Comparison of ENCODE assay signal across 11 mouse cellular contexts in genomic region chr3:121604081-121604480, GRCm38 (mm10).
A peak's percentile ranks its signal among the peaks of the same experiment; 100 is the strongest.
DNase-seq lines count a peak whose midpoint lies in the region; ATAC-seq and TF ChIP-seq lines count a peak whose summit lies in the region.
"Had no signal": no experiment of that assay in that cellular context is flagged by ENCODE, and none has a peak within 500 bp of the region (broad histone marks: within the 10 kb centered on the region; RNA-seq: fewer than 3 reads in every experiment).

No protein-coding gene starts in this region.

- H3K9me3 ChIP-seq in lung, embryonic 16.5 days (ENCODE audit: control insufficient read depth, low read length), result no peaks in the 10 kb centered on the region
- H3K9me3 ChIP-seq: heart, embryonic 12.5 days; limb, embryonic 12.5 days had no signal

- TF ChIP-seq POLR2A in small intestine, adult 2 months (IDR thresholded peaks at IDR 0.05; ENCODE audit: low read depth, low read length), result no peak

- peak overlapping the region; percentile 73 for H3K27ac ChIP-seq in lung, embryonic 16.5 days (ENCODE audit: low read length)
- H3K27ac ChIP-seq in small intestine, adult 2 months (ENCODE audit: insufficient read depth, low read depth, low read length), result peak overlapping the region; percentile 3; the same call in 1 of the 2 replicates
- H3K27ac ChIP-seq: limb, embryonic 12.5 days had no signal

- H3K27me3 ChIP-seq in lung, embryonic 16.5 days (ENCODE audit: control insufficient read depth, insufficient read depth, low read depth, low read length), result no peaks in the 10 kb centered on the region
- H3K27me3 ChIP-seq in small intestine, adult 2 months (ENCODE audit: control insufficient read depth, insufficient read depth, low read length), result no peaks in the 10 kb centered on the region
- H3K27me3 ChIP-seq: CH12.LX; heart, embryonic 12.5 days; limb, embryonic 12.5 days had no signal

- intact Hi-C loops in heart, postnatal 10 days (cut with DNase I), result no loop called here

- peak; percentile 4; the same call in 1 of the 2 replicates for ATAC-seq in lung, embryonic 16.5 days (ENCODE audit: low read depth)

- H3K4me3 ChIP-seq in lung, embryonic 16.5 days (ENCODE audit: low read length), result no peak overlapping the region
- H3K4me3 ChIP-seq in small intestine, adult 2 months (ENCODE audit: low read depth, low read length), result no peak overlapping the region
- H3K4me3 ChIP-seq: heart, embryonic 12.5 days; limb, embryonic 12.5 days had no signal

- no peak for TF ChIP-seq CTCF in small intestine, adult 2 months (IDR thresholded peaks at IDR 0.05; ENCODE audit: extremely low read depth, insufficient read length, insufficient replicate concordance, low read depth, low read length)

- 72% methylated on average over 9 of the region's 9 CpGs for WGBS in lung, embryonic 16.5 days
- WGBS in small intestine, adult 2 months, result 82% methylated on average over 9 of the region's 9 CpGs

- no peak overlapping the region for H3K4me2 ChIP-seq in lung, embryonic 16.5 days (ENCODE audit: low read depth, low read length)
- H3K4me2 ChIP-seq: heart, embryonic 12.5 days; limb, embryonic 12.5 days had no signal

- peaks cover 28% of the 10 kb centered on the region for H3K4me1 ChIP-seq in lung, embryonic 16.5 days (replicated peaks; ENCODE audit: control insufficient read depth, insufficient read depth, low read length)
- H3K4me1 ChIP-seq in small intestine, adult 2 months (ENCODE audit: control insufficient read depth, insufficient read depth, insufficient read length, low read length), result peaks cover 6% of the 10 kb centered on the region

- H3K36me3 ChIP-seq in lung, embryonic 16.5 days (ENCODE audit: control insufficient read depth, insufficient read depth, low read length), result no peaks in the 10 kb centered on the region
- no peaks in the 10 kb centered on the region for H3K36me3 ChIP-seq in small intestine, adult 2 months (ENCODE audit: control insufficient read depth, insufficient read depth, low read length)
- H3K36me3 ChIP-seq: heart, embryonic 12.5 days; limb, embryonic 12.5 days had no signal

- no peak overlapping the region for H3K9ac ChIP-seq in lung, embryonic 16.5 days (ENCODE audit: low read length)
- H3K9ac ChIP-seq: heart, embryonic 12.5 days; limb, embryonic 12.5 days had no signal

- peak; percentile 57 to 66 for DNase-seq in cerebellum, postnatal 25 days
- DNase-seq in cerebellum, adult 9-11 months, result no peak
- no peak for DNase-seq in lung, adult 18-20 months
- peak; percentile 71 to 75 for DNase-seq in adrenal gland, postnatal 36 days
- DNase-seq in retina, embryonic 14.5 days (ENCODE audit: low spot score), result no peak
- DNase-seq in heart, postnatal 10 days, result no peak

Comparison
In these comparisons a context has a peak if more than half of its experiments do, and no peak if none do; other contexts are left out.
1. DNase-seq: peak in cerebellum, postnatal 25 days (2 of 2) and adrenal gland, postnatal 36 days (2 of 2); none in cerebellum, adult 9-11 months (single experiment), lung, adult 18-20 months (0 of 2), retina, embryonic 14.5 days (single experiment) and heart, postnatal 10 days (0 of 2).